Mouse (Mus musculus): ENCODE measurements around the gene Trim2. TPM values are rescaled to one million over a fixed set of nuclear protein-coding genes. Genes with fewer than 3 reads are reported as not detected.

Gene Trim2
- total RNA-seq, 2 experiments from 2014 or later = 14.7 to 15.8 TPM

- DNase-seq (ENCODE audit: low spot score in 2 of 2) = peak in 1 of 2 experiments; percentile 54
Observed at GRCm38 (mm10) chr3:84200559-84201420, 105.9 kb downstream of the Trim2 start.

DNA sequence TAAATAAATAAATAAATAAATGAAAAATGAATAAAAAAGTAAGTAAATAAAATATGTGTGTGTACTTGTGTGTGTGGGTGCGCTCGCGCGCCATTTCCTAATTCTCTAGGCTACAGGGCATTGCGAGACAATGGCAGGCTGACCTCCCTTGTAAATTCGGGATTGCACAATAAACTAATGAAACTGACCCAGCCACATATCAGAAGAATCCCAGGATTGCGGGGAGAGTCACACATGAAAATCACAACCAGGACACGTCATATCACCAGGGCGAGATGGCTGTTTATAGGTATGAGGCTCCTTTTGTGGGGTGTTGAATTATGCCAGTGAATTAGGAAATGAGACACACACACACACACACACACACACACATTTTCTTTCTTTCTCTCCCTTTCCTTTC is 107.2 kb downstream of the Trim2 start:
- DNase-seq (ENCODE audit: low spot score in 2 of 2) = no peak

- DNase-seq (ENCODE audit: low spot score in 2 of 2) = no peak
Observed at GRCm38 (mm10) chr3:84198229-84198628, 108.4 kb downstream of the Trim2 start.

- no peak for DNase-seq (ENCODE audit: low spot score in 2 of 2)
Observed at GRCm38 (mm10) chr3:84193881-84194280, 112.8 kb downstream of the Trim2 start.

DNA sequence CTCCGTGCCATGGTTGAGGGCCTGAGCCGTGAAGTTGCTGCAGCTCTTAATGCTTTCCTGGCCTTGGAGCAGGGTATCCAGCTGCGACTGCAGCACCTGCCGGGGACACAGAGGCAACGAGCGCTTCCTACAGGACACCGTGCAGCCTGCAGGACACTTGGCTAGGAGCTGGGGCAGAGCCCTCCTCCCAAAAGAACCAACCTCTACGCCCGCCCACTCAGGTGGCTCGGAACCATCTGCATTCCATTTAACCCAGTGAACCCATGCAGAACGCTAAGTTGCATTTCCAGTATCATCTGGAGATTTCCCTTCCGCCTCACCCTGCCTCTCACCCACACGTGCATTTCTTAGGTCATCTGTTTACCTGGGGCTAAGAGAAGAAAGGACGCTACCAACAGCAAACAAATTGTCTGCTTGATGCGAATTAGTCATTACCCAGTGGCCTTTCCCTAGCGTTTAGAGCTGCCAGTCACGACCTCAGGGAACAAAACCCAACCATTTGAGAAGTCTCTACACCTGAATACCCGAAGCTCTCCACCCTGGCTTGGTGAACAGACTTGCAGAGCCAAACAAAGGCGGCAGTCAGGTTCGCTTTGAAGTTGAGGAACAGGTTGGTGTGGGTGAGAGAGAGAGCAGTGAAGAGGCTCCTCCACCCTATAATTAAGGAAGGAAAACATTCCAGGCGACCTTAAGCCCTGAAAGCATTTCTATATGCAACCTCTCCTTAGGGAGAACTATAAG is 115.4 kb downstream of the Trim2 start:
- DNase-seq (ENCODE audit: low spot score in 2 of 2) = no peak

GRCm38 (mm10) chr3:84190513-84191061 is 116.1 kb downstream of the Trim2 start:
- DNase-seq (ENCODE audit: low spot score in 2 of 2) = no peak

DNA sequence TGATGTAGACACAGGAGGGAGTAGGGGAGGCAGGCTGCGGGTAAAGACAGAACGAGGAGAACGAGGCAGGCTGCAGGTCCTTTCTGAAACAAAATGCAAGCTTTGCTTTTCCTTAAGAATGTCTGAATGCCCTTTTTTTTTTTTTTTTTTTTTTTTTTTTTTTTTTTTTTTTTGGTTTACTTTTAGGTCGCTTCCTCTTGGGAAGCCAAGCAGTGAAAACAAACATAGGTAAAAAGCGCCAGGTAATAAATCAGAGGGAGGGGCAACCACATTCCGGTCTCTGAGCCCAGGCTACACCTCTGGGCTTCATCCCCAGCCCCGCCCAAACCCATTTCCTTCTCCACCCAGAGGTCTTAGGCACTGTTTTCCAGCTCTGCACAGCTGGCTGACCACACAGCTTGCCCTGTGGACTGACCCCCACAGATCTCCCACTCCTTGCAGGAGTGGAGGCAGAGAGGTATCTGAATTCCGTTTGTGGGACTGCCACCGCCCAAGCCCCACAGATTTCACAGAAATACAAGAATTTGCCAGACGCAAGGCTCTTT is 117.0 kb downstream of the Trim2 start:
- DNase-seq (ENCODE audit: low spot score in 2 of 2) = no peak

- DNase-seq (ENCODE audit: low spot score in 2 of 2) = no peak
Observed at GRCm38 (mm10) chr3:84181717-84182116, 125.0 kb downstream of the Trim2 start.

DNA sequence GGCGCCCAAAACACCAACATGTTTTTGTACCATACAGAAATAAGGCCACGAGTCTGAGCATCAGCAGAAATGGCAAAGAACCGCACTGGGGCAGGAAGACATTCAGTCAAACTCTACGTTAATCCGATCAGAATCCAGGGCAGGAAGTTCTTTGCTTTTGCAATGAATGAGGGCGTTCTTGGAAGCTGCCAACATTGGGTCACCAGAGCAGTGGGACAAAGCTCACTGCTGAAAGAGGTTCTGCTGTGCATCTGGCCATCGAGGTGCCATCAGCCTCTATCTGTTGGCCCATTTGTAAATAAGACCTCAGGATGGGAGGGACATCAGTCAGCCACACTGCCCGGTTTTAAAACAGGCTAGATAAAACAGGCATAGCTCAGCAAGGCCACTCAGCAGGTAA is 125.6 kb downstream of the Trim2 start:
- DNase-seq (ENCODE audit: low spot score in 2 of 2) = no peak

DNA sequence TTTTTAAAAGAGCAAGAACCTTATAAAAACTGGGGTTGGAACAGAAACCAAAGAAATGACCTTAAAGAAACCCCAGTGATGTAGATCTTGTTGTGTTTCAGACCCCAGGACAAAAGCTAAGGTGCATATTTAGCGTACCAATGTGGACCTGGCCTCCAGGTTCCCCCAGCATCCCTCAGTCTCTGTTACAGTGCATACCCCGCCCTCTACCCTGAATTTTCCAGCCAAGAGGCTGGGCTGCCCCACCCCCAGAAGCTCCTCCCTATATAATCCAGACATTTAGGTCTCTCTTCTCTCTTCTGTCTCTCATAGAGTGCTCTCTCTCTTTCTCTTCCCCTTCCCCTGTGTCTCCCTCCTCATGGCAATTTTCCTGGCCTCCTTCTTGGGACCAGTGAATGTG is 126.4 kb downstream of the Trim2 start:
- DNase-seq (ENCODE audit: low spot score in 2 of 2) = no peak

DNA sequence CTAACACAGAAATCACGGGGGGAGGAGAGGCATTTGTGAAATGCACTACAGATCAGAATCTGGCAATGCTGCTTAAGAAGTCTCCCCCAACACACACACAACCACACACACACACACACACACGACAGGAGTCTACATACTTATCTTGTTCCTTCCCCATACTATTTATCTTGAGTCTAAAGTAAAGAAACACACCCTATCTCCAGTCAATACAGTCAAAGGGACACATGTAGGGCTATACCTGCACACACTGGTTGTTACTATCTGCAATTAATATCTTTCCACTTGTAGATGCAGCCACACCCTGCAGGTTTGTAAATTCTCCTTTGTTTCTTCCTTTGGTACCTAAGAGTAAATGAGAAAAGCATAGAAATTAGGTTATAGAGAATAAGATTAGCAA is 128.8 kb downstream of the Trim2 start:
- DNase-seq (ENCODE audit: low spot score in 2 of 2) = no peak

GRCm38 (mm10) chr3:84175337-84176315 is 131.1 kb downstream of the Trim2 start:
- DNase-seq (ENCODE audit: low spot score in 2 of 2) = peak; percentile 43 to 75

DNA sequence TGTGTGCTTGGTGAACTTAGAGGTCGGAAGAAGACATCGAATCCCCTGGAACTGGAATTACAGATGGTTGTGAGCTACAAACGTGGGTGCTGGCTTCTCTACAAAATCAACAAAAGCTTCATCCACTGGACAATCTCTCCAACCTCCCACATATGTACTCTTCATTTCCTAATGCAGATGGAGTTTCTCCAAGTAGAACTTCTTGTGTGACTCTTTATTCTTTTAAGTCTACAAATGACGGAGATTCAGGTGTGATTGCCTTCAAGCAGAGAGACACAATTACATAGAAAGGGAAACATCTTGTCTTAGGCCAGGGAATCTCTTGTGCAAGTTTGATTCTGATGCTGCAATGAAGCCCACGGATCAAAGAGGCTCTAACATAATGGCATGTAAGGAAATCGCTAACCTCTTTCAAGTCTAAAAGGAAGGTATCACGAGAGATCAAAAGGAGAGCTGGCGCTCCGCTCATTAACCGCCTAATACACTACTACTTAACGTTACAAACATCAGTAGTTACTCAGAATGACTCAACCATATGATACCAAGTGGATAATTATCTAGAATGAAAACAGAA is 133.0 kb downstream of the Trim2 start, which contains the start of gene Gm6525:
Gene Gm6525 (plus strand): TSS at position 524 of the 574 bp plus-strand sequence.
- DNase-seq (ENCODE audit: low spot score in 2 of 2) = no peak

DNA sequence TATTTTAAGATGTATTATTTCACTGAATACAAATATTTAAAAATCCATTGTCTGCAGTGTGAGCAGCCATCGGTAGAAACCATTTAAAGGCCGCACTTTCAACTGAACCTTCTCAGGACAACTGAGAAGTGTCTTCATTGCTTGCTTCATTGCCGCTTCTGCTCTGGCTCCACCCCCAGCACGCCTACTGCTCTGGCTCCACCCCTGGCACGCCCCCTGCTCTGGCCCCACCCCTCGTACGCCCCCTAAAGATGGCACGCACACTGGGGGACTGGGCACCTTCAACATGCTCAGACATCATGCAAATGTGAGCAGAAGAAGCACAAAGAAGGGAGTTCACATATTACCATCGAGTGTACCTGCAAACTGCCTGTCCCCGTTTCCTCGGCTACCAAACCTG is 134.3 kb downstream of the Trim2 start:
- no peak for DNase-seq (ENCODE audit: low spot score in 2 of 2)

- no peak for DNase-seq (ENCODE audit: low spot score in 2 of 2)
Observed at GRCm38 (mm10) chr3:84169393-84170005, 137.2 kb downstream of the Trim2 start.

GRCm38 (mm10) chr3:84168943-84169342 is 137.7 kb downstream of the Trim2 start:
- DNase-seq (ENCODE audit: low spot score in 2 of 2) = no peak

DNA sequence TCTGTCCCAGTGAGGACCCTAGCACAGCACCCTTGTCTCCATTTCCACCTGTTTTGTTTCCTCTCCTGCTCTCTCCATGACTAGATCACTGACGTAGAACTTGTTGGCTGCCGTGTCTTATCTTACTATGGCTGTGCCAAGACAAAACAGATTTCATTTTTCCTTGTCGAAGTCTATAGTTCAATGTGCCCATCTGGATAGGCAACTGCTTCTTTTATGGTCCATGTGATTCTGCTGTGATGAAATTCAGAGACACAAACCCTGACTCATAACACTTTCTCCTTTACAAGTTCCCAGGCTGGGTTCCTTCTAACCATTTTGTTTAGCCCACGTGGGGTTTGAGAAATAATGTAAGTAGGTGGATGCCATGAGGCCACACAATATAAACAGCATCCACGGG is 140.6 kb downstream of the Trim2 start:
- DNase-seq (ENCODE audit: low spot score in 2 of 2) = no peak

- DNase-seq (ENCODE audit: low spot score in 2 of 2) = no peak
Observed at GRCm38 (mm10) chr3:84165391-84165790, 141.3 kb downstream of the Trim2 start.

GRCm38 (mm10) chr3:84157559-84158350 is 148.9 kb downstream of the Trim2 start:
- no peak for DNase-seq (ENCODE audit: low spot score in 2 of 2)
